Mouse (Mus musculus) adrenal gland, postnatal 4 days (tissue): ENCODE data around the gene Arl4a. TPM values are rescaled to one million over a fixed set of nuclear protein-coding genes. Genes with fewer than 3 reads are reported as not detected.

Experiments used
- DNase-seq, 2 experiments: peaks; one replicate each; pipeline ENCODE4 v3.0.0; 2021 to 2022; ENCODE audit warnings: low spot score in 2 of 2, mixed read lengths in 2 of 2
- total RNA-seq, 2 experiments: library from RNA; stranded (reverse); gene quantifications; 2 replicates each; pipeline ENCODE4 v1.2.3; 2021

The Arl4a gene
- total RNA-seq, 2 experiments from 2014 or later: 66.8 to 67.5 TPM

GRCm38 (mm10) chr12:39969500-39969899 is 68.3 kb downstream of the Arl4a start:
- DNase-seq: no peak

- DNase-seq: no peak
Measured at GRCm38 (mm10) chr12:39968109-39968508, 69.7 kb downstream of the Arl4a start.

GRCm38 (mm10) chr12:39959166-39959565 is 78.7 kb downstream of the Arl4a start:
- no peak for DNase-seq

- no peak for DNase-seq
Measured at GRCm38 (mm10) chr12:39957931-39958671, 79.7 kb downstream of the Arl4a start.

GRCm38 (mm10) chr12:39956396-39956795 is 81.4 kb downstream of the Arl4a start:
- DNase-seq: no peak

Other genes starting within 250 kb of the Arl4a start
- gene Scin, start 96.2 kb upstream of the Arl4a start, total RNA-seq: 1 to 10 TPM in 1 of 2 experiments, under 1 TPM in 1; 0.45 to 4.5 TPM
- 1 to 10 TPM in 1 of 2 experiments, under 1 TPM in 1; 0.53 to 1.0 TPM for gene Lsmem1, start 161.5 kb upstream of the Arl4a start, total RNA-seq
- 100 to 1,000 TPM; 169 to 176 TPM for gene Ifrd1, start 210.5 kb upstream of the Arl4a start, total RNA-seq